Mouse (Mus musculus): ENCODE data around the gene Pcdh8.

The Pcdh8 gene

DNA sequence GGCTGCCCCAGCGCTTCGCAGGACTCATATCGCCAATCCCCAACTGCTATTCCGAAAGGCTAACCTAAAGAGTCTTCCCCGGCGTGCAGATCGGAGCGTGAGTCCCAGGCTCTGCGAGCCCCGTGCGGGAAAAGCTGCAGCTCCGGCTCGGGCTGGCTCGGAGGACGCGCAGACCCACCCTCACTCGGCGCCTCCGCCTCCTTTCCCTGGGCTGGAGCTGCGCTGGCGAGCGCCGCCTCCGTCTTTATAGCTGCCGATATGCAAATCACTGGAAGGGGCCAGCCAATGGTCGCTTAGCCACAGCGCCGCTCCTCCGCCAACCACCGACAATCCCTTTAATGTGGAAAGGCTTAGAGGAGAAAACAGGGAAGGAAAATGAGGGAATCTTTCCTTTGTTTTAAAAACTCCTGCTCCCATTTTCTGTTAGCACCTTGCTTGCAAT is at the start of gene Pcdh8:
TSS of gene Pcdh8 (minus strand) at position 219 of the 442 bp plus-strand sequence.
- DNase-seq (ENCODE audit: low spot score) = no peak

- no peak for DNase-seq (ENCODE audit: low spot score)
Measured at GRCm38 (mm10) chr14:79814709-79815108, 43.6 kb upstream of the Pcdh8 start.

GRCm38 (mm10) chr14:79814084-79814483 is 43.0 kb upstream of the Pcdh8 start:
- DNase-seq (ENCODE audit: low spot score) = no peak

GRCm38 (mm10) chr14:79793179-79793578 is 22.1 kb upstream of the Pcdh8 start:
- no peak for DNase-seq (ENCODE audit: low spot score)

DNA sequence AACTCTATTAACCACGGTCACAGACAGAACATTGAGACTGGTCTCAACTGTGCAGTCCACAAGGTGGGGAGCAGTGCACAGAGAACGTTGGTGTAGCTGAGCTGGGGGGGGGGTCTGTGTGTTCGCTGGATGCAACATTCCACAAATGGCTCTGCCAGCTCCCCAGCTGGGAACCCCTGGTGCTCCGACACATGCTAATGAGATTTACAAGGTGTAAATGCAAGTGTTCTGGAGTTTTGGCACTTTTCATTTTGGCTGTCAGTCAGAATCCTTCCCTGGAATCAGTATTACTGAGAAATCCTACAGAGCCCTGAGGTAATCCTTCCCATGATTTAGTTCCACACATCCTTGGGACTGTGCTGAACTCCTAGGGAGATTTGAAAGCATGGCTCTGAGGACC is 18.4 kb upstream of the Pcdh8 start:
- no peak for DNase-seq (ENCODE audit: low spot score)

GRCm38 (mm10) chr14:79788656-79789204 is 17.6 kb upstream of the Pcdh8 start:
- no peak for DNase-seq (ENCODE audit: low spot score)

GRCm38 (mm10) chr14:79787918-79788317 is 16.8 kb upstream of the Pcdh8 start:
- no peak for DNase-seq (ENCODE audit: low spot score)

DNA sequence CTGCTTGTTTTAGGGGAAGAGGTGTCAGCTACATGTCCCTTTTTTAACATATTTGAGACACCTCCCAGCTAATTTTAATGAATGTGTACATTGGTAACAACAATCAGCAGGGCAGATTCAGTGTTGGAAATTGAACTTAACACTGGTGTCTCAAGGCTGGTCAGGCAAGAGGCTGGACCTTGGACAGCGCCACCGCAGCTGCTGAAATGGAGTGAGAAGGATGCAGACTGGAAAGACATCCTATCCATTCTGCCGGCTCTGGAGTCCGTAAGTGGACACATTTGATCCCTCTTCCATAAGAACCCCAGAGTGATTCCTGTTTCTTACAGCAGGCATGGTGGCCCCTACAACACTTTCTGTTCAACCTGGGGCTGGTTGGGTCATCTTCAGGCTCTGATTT is 14.3 kb upstream of the Pcdh8 start:
- DNase-seq (ENCODE audit: low spot score) = no peak

GRCm38 (mm10) chr14:79780889-79781288 is 9.8 kb upstream of the Pcdh8 start:
- DNase-seq (ENCODE audit: low spot score) = no peak

GRCm38 (mm10) chr14:79780332-79780731 is 9.2 kb upstream of the Pcdh8 start:
- DNase-seq (ENCODE audit: low spot score) = no peak

DNA sequence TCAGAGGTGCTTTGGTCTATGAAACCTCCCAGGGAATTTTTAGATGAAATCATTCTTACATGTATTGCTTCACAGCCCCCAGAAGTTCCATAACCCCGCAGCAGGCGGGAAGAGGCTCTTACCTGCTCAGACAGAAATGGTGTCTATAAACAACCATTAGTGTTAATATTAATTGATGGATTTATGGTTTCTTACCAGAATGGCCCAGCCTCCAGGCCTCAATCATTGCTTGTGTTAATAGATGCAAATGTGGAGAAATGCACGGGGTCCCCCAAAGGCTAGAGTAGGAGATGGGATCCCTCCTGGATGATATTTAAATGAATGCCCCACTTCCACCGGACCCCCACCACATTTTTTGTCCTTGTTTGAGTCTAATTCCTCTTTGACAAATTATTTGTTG is 8.7 kb upstream of the Pcdh8 start:
- DNase-seq (ENCODE audit: low spot score) = no peak

GRCm38 (mm10) chr14:79773425-79774391 is 2.6 kb upstream of the Pcdh8 start:
- DNase-seq (ENCODE audit: low spot score) = no peak

DNA sequence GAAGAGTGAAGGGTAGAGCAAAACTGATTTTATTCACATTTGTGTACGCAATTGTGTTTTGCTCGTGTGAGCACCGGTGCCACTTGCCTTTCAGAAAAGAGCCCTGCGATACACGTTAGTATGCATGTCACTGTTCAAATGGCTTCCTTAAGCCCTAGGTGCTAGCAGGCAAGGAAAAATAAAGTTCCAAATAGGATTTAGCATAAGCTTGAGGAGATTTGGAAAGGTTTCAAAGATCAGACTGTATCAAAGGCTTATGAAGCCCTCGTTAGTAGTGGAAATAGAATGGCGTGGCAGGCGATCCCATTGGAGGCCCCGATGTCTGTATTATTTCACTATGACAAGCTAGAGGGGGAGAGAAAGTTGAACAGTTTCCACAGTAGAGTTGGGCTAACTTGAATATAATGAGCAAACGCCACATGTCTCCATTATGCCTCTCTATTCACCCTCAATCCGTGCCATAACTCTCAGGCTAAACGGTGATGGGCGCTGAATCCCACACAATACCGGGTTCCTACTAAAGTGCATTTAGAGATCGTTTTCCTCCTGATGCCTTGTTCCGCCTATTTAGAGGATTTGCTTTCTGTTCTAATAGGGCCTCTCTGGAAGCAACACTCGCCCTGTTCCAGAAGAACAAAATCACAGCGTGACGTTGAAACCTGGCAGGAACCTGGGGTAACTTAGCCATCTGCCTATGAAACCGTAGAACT is 845 bp upstream of the Pcdh8 start:
- no peak for DNase-seq (ENCODE audit: low spot score)

DNA sequence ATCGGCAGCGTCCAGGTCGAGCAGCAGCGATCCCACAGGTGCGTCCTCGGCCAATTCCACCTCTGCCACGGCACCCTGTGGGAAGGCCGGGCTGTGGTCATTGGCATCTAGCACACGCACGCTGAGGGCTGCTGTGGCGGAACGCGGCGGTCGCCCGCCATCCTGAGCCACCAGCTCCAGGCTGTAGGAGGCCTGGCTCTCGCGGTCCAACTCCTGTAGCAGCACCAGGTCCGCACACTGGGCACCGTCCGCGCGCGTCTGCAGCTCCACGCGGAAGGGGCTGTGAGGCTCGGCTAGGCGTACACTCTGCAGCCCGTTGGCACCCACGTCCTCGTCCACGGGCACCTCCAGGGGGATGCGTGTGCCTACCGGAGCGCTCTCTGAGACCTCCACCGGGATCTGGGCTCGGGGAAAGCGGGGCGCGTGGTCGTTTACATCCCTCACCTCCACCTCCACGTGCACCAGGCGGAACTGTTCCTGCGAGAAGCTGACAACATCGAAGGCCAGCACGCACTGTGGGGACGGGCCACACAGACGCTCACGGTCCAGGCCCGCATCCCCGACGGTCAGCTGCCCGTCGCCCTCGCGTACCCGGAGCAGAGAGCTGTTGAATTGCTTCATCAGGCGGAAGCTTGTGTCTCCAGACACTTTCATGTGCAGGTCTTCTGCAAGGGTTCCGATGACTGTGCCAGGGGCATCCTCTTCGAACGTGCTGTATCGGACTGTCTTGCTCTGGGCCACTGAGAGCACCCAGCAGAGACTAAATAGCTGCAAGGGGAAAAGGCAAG is 612 bp downstream of the Pcdh8 start:
- no peak for DNase-seq (ENCODE audit: low spot score)

DNA sequence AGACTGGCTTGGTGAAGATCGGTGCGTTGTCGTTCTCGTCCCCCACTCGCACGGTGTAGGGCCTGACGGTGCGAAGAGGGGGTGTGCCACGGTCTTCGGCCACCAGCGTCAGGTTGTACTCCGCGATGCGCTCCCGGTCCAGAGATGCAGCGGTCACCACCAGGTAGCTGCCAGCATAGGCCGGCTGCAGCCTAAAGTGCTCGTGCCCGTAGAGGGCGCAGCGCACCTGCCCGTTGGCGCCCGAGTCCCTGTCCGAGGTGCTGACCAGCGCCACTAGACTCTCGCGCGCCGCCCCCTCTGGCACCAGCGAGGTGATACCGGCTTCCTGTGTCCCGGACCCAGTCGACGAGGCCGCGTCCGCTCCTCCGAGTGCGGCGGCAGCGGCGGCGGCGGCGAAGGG is 1.5 kb downstream of the Pcdh8 start:
- no peak for DNase-seq (ENCODE audit: low spot score)

- no peak for DNase-seq (ENCODE audit: low spot score)
Measured at GRCm38 (mm10) chr14:79768996-79769395, 2.1 kb downstream of the Pcdh8 start.

DNA sequence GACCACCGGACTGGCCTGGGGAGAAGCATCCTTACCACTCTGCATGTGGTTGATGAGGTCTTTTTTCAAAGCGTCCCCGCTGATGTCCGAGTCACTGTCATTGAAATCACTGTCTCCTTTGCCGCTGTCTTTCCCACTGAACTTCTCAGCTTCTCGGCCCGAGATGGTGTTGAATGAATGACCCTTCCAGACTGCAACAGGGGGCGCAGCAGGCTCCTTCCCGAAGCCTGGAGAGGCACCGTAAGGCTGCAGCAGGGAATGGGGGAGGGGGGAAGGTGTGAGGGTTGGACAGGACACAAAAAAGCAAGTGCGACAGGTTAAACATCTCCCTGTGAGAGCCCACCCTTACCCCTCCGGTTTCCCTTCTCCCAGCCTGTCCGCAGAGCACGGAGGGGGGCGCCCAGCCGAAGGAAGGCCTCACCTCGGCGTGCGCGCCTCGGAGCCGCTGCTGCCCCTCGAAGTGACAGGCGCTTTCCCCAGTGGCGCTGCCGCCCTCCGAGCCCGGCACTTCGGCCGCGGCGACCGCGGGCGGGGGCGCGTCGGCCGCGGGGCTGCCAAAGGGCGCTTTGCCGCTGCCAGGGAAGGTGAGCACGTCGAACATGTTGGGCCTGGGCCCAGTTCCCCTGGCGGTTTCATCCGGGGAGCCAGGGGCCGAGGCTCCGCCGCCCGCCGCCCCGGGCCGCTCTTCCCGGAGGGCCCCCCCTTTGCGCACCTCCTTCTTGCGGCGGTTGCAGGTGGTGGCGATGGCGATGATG is 2.9 kb downstream of the Pcdh8 start:
- no peak for DNase-seq (ENCODE audit: low spot score)

GRCm38 (mm10) chr14:79767601-79768000 is 3.5 kb downstream of the Pcdh8 start:
- DNase-seq (ENCODE audit: low spot score) = no peak

- no peak for DNase-seq (ENCODE audit: low spot score)
Measured at GRCm38 (mm10) chr14:79765196-79765765, 5.8 kb downstream of the Pcdh8 start.

GRCm38 (mm10) chr14:79754601-79755222 is 16.4 kb downstream of the Pcdh8 start:
- no peak for DNase-seq (ENCODE audit: low spot score)
